26 mouse cellular contexts compared by ENCODE assay signal in the genomic region with DNA sequence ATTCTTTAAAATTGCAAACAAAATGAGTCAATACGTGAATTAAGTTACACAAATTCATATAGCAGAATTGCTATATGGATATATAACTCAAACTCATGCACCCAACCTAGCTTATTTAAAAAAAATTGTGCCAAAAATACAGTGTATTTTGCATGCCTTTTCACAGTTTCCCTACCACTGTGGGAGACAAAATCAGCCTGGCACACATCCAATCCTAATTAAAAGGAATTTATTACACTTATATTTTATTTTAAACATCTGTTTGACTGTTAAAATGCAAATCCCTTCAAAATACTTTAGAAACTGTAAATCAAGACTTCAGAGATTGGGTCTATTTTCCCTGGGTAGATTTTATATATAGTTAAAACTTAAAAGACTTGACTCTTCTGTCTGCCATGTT.
"Had no signal": no experiment of that assay in that cellular context is flagged by ENCODE, and none has a peak within 500 bp of the region (broad histone marks: within the 10 kb centered on the region; RNA-seq: fewer than 3 reads in every experiment).

No protein-coding gene starts in this region.

- H3K27ac ChIP-seq: heart, embryonic 10.5 days; heart, embryonic 13.5 days; heart, embryonic 15.5 days; hindbrain, embryonic 13.5 days; hindbrain, embryonic 15.5 days; hindbrain, postnatal 0 days; kidney, embryonic 15.5 days; limb, embryonic 12.5 days; limb, embryonic 15.5 days; liver, embryonic 12.5 days; liver, embryonic 14.5 days had no signal

- H3K9ac ChIP-seq: heart, embryonic 13.5 days; heart, embryonic 15.5 days; hindbrain, embryonic 13.5 days; hindbrain, embryonic 15.5 days; kidney, embryonic 15.5 days; limb, embryonic 12.5 days; limb, embryonic 15.5 days; liver, embryonic 12.5 days; liver, embryonic 14.5 days had no signal

- H3K4me2 ChIP-seq: heart, embryonic 13.5 days; heart, embryonic 15.5 days; hindbrain, embryonic 13.5 days; hindbrain, embryonic 15.5 days; kidney, embryonic 15.5 days; limb, embryonic 12.5 days; limb, embryonic 15.5 days; liver, embryonic 12.5 days had no signal

- DNase-seq: gastrocnemius, postnatal 10 days; gastrocnemius, postnatal 25 days; heart, adult 18-20 months; heart, postnatal 14 days; heart, postnatal 36 days; kidney, adult 11 months; kidney, adult 2 months; kidney, adult 9 months; kidney, postnatal 14 days; kidney, postnatal 36 days; layer of hippocampus, adult 9-11 months; layer of hippocampus, postnatal 36 days; left cerebral cortex, postnatal 4 days; lung, adult 18-20 months had no signal

- H3K27me3 ChIP-seq: heart, embryonic 13.5 days; heart, embryonic 15.5 days; hindbrain, embryonic 13.5 days; hindbrain, embryonic 15.5 days; kidney, embryonic 15.5 days; limb, embryonic 12.5 days; limb, embryonic 15.5 days; liver, embryonic 12.5 days had no signal

- H3K36me3 ChIP-seq: heart, embryonic 10.5 days; heart, embryonic 13.5 days; heart, embryonic 15.5 days; hindbrain, embryonic 13.5 days; hindbrain, embryonic 15.5 days; kidney, embryonic 15.5 days; limb, embryonic 12.5 days; limb, embryonic 15.5 days; liver, embryonic 12.5 days had no signal

- H3K4me1 ChIP-seq: heart, embryonic 10.5 days; heart, embryonic 13.5 days; heart, embryonic 15.5 days; hindbrain, embryonic 13.5 days; hindbrain, embryonic 15.5 days; kidney, embryonic 15.5 days; limb, embryonic 12.5 days; limb, embryonic 15.5 days; liver, embryonic 12.5 days had no signal

- H3K9me3 ChIP-seq: heart, embryonic 10.5 days; heart, embryonic 13.5 days; heart, embryonic 15.5 days; hindbrain, embryonic 13.5 days; hindbrain, embryonic 15.5 days; kidney, embryonic 15.5 days; limb, embryonic 12.5 days; limb, embryonic 15.5 days; liver, embryonic 12.5 days had no signal

- H3K4me3 ChIP-seq: heart, embryonic 10.5 days; heart, embryonic 13.5 days; heart, embryonic 15.5 days; hindbrain, embryonic 13.5 days; hindbrain, embryonic 15.5 days; kidney, embryonic 15.5 days; limb, embryonic 12.5 days; limb, embryonic 15.5 days; liver, embryonic 12.5 days had no signal

- ATAC-seq: hindbrain, postnatal 0 days; intestine, embryonic 16.5 days; liver, embryonic 12.5 days had no signal
